Mouse (Mus musculus) spleen, adult 2 months (tissue): ENCODE data around the gene Adam33.

ENCODE experiments used
- CTCF ChIP-seq: fragments of 200-500 bp; IDR thresholded peaks from 2 replicates; pipeline ENCODE4 v1.5.1; 2011; ENCODE audit warnings: mild to moderate bottlenecking, inconsistent platforms; ENCODE audit not compliant: insufficient read depth, insufficient read length, insufficient replicate concordance; ENCODE audit errors: extremely low read depth
- POLR2A ChIP-seq: fragments of 200-500 bp; IDR thresholded peaks from 2 replicates; pipeline ENCODE4 v1.6.1; 2011; ENCODE audit warnings: low read depth, low read length, inconsistent platforms

DNA sequence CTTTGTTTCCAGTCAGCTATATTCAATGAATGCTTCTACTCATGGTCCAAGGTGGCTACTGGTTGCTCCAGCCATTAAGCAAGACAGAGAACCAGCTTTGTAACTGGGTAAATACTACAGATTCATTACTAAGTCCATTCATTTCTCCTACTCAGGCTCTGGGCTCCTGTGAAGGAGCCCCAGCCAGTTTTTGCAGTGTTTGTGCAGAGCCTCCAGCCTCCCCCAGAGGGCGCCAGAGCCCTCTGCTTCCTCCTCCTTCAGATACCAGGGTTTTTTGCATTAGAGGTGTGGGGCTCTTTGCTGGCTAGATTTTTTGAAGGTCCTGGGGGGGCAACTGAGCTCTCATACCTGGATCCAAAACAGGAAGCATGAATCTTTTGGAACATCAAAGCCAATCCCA lies 31.2 kb upstream of the Adam33 start:
- TF ChIP-seq CTCF: peak; percentile 99
- TF ChIP-seq POLR2A: no peak
